Comparison of ENCODE assay signal across 10 mouse cellular contexts in genomic region chr10:111867538-111867937, GRCm38 (mm10).
DNase-seq lines count a peak whose midpoint lies in the region; ATAC-seq lines count a peak whose summit lies in the region.
"Had no signal": no experiment of that assay in that cellular context is flagged by ENCODE, and none has a peak within 500 bp of the region (broad histone marks: within the 10 kb centered on the region; RNA-seq: fewer than 3 reads in every experiment).

No protein-coding gene starts in this region.

- H3K9me3 ChIP-seq in neural tube, embryonic 11.5 days (ENCODE audit: control insufficient read depth, low read length): no peaks in the 10 kb centered on the region
- H3K9me3 ChIP-seq in forebrain, embryonic 13.5 days (replicated peaks): 0 out of 2 replicates have a peak, but pooled peaks cover 3% of the 10 kb centered on the region
- no peaks in the 10 kb centered on the region for H3K9me3 ChIP-seq in midbrain, embryonic 11.5 days (ENCODE audit: control insufficient read depth, low read length)
- no peaks in the 10 kb centered on the region for H3K9me3 ChIP-seq in intestine, embryonic 15.5 days
- H3K9me3 ChIP-seq: liver, embryonic 13.5 days had no signal

- H3K4me3 ChIP-seq in neural tube, embryonic 11.5 days (ENCODE audit: low read depth, low read length): no peak overlapping the region
- no peak overlapping the region for H3K4me3 ChIP-seq in forebrain, embryonic 13.5 days
- H3K4me3 ChIP-seq in midbrain, embryonic 11.5 days (ENCODE audit: low read depth, low read length): no peak overlapping the region
- H3K4me3 ChIP-seq in intestine, embryonic 15.5 days (replicated peaks): no peak overlapping the region
- H3K4me3 ChIP-seq: liver, embryonic 13.5 days had no signal

- H3K36me3 ChIP-seq in neural tube, embryonic 11.5 days (ENCODE audit: control insufficient read depth, insufficient read depth, low read length): no peaks in the 10 kb centered on the region
- H3K36me3 ChIP-seq in forebrain, embryonic 13.5 days (ENCODE audit: poor library complexity, severe bottlenecking): no peaks in the 10 kb centered on the region
- H3K36me3 ChIP-seq in midbrain, embryonic 11.5 days (ENCODE audit: control insufficient read depth, insufficient read depth, low read length): no peaks in the 10 kb centered on the region
- no peaks in the 10 kb centered on the region for H3K36me3 ChIP-seq in intestine, embryonic 15.5 days
- H3K36me3 ChIP-seq: liver, embryonic 13.5 days had no signal

- no peak overlapping the region for H3K27ac ChIP-seq in neural tube, embryonic 11.5 days (ENCODE audit: low read depth, low read length)
- H3K27ac ChIP-seq in forebrain, embryonic 13.5 days: no peak overlapping the region
- peak overlapping the region; percentile 54 for H3K27ac ChIP-seq in midbrain, embryonic 11.5 days (ENCODE audit: low read depth, low read length)
- no peak overlapping the region for H3K27ac ChIP-seq in intestine, embryonic 15.5 days
- H3K27ac ChIP-seq: liver, embryonic 13.5 days had no signal

- WGBS in neural tube, embryonic 11.5 days: 8% methylated on average over 6 of the region's 6 CpGs
- 1% methylated on average over 6 of the region's 6 CpGs for WGBS in forebrain, embryonic 13.5 days
- WGBS in midbrain, embryonic 11.5 days: 4% methylated on average over 6 of the region's 6 CpGs
- 29% methylated on average over 6 of the region's 6 CpGs for WGBS in intestine, embryonic 15.5 days

- no peaks in the 10 kb centered on the region for H3K27me3 ChIP-seq in neural tube, embryonic 11.5 days (ENCODE audit: control insufficient read depth, insufficient read depth, low read length)
- no peaks in the 10 kb centered on the region for H3K27me3 ChIP-seq in forebrain, embryonic 13.5 days
- H3K27me3 ChIP-seq in midbrain, embryonic 11.5 days (ENCODE audit: control insufficient read depth, insufficient read depth, low read length): no peaks in the 10 kb centered on the region
- H3K27me3 ChIP-seq in intestine, embryonic 15.5 days (replicated peaks): no peaks in the 10 kb centered on the region
- H3K27me3 ChIP-seq: liver, embryonic 13.5 days had no signal

- no peak overlapping the region for H3K9ac ChIP-seq in neural tube, embryonic 11.5 days (ENCODE audit: low read length)
- H3K9ac ChIP-seq in forebrain, embryonic 13.5 days: no peak overlapping the region
- H3K9ac ChIP-seq in midbrain, embryonic 11.5 days (ENCODE audit: low read length): peak overlapping the region; percentile 4; the same call in 1 of the 2 replicates
- no peak overlapping the region for H3K9ac ChIP-seq in intestine, embryonic 15.5 days
- H3K9ac ChIP-seq: liver, embryonic 13.5 days had no signal

- no peaks in the 10 kb centered on the region for H3K4me1 ChIP-seq in neural tube, embryonic 11.5 days (ENCODE audit: control insufficient read depth, insufficient read depth, low read length)
- H3K4me1 ChIP-seq in forebrain, embryonic 13.5 days: peaks cover 9% of the 10 kb centered on the region
- H3K4me1 ChIP-seq in midbrain, embryonic 11.5 days (ENCODE audit: control insufficient read depth, insufficient read depth, low read length): peaks cover 7% of the 10 kb centered on the region; the same call in 1 of the 2 replicates
- H3K4me1 ChIP-seq in intestine, embryonic 15.5 days (replicated peaks): no peaks in the 10 kb centered on the region
- H3K4me1 ChIP-seq: liver, embryonic 13.5 days had no signal

- no peak overlapping the region for H3K4me2 ChIP-seq in neural tube, embryonic 11.5 days (ENCODE audit: low read depth)
- H3K4me2 ChIP-seq in forebrain, embryonic 13.5 days: 0 out of 2 replicates have a peak overlapping the region, but pooled peaks have one; percentile 12
- peak overlapping the region; percentile 22; the same call in 1 of the 2 replicates for H3K4me2 ChIP-seq in midbrain, embryonic 11.5 days
- H3K4me2 ChIP-seq in intestine, embryonic 15.5 days (replicated peaks): no peak overlapping the region
- H3K4me2 ChIP-seq: liver, embryonic 13.5 days had no signal

- ATAC-seq in neural tube, embryonic 11.5 days (ENCODE audit: insufficient read depth, low FRiP score, low TSS enrichment): peak; percentile 58; the same call in 1 of the 2 replicates
- ATAC-seq in forebrain, embryonic 13.5 days: peak; percentile 57; the same call in 1 of the 2 replicates
- peak; percentile 67; the same call in 1 of the 2 replicates for ATAC-seq in midbrain, embryonic 11.5 days (ENCODE audit: low FRiP score)
- ATAC-seq in intestine, embryonic 15.5 days: no peak
- ATAC-seq: intestine, embryonic 16.5 days had no signal

- no peak for DNase-seq in neural tube, embryonic 11.5 days (ENCODE audit: low spot score)
- no peak for DNase-seq in neural tube, embryonic 10.5 days (ENCODE audit: extremely low spot score, low spot score)
- DNase-seq in midbrain, embryonic 11.5 days (ENCODE audit: low spot score, missing footprints): peak; percentile 89
- no peak for DNase-seq in thymus, postnatal 36 days
- no peak for DNase-seq in spleen, postnatal 4 days (ENCODE audit: low spot score in 2 of 2)
- no peak for DNase-seq in urinary bladder, postnatal 10 days (ENCODE audit: low spot score)
- DNase-seq: liver, embryonic 13.5 days had no signal

Comparison
In these comparisons a context has a peak if more than half of its experiments do, and no peak if none do; other contexts are left out.
1. H3K4me2 ChIP-seq: peak in forebrain, embryonic 13.5 days (single experiment) and midbrain, embryonic 11.5 days (single experiment); none in neural tube, embryonic 11.5 days (single experiment) and intestine, embryonic 15.5 days (single experiment).